Mouse (Mus musculus): ENCODE measurements around the gene Chil3.

DNA sequence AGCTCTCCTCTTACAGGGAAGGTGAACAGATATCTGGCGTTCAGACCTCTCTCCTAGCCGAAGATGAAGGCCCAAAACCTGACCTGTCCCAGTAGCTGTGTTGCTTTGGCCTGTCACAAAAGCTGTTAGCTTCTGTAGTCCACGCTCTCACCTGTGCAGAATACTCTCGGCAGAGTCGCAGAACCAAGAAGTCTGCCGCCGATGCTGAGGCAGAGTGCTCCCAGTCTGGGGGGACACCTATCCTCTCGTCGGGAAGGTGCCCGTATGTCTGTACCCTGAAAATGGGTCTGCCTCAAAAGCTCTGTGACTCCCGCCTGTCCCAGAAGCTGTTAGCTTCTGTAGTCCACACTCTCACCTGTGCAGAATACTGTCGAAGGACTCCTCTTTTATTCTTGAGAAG lies 28.1 kb upstream of the Chil3 start:
- TF ChIP-seq CTCF (IDR thresholded peaks at IDR 0.05; ENCODE audit: low read depth) (no peak), EP300 (optimal IDR thresholded peaks at IDR 0.05) (no peak)
